Mouse (Mus musculus) testis, postnatal 10 days (tissue): ENCODE results near the gene Apbb2.
A peak's percentile ranks its signal among the peaks of the same experiment; 100 is the strongest.

Experiments
- DNase-seq: peaks from one replicate; pipeline ENCODE4 v3.0.0; 2021; ENCODE audit warnings: low spot score

Gene Apbb2

GRCm38 (mm10) chr5:66415033-66415697 lies 203.4 kb downstream of the Apbb2 start:
- DNase-seq: no peak

DNA sequence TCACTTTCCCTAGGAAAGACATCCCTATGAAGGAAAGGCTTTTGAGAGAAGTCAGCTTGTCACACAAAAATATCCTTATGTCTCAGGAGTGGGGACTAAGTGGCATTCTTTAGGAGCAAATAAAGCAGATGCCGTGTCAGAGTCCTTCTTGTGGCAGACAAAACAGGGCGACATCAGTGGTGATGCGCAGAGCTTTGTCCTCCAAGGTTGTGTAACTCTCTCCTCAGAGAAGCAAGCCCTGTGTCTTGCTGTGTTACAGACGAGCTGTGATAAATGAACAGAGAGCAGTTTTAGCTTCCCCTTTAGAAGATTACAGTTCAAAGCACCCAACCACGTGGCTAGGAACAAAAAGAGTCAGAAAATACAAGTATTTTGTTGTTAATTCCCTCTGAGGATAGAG lies 205.2 kb downstream of the Apbb2 start:
- DNase-seq: no peak

- no peak for DNase-seq
Measured at GRCm38 (mm10) chr5:66412821-66413220, 205.8 kb downstream of the Apbb2 start.

DNA sequence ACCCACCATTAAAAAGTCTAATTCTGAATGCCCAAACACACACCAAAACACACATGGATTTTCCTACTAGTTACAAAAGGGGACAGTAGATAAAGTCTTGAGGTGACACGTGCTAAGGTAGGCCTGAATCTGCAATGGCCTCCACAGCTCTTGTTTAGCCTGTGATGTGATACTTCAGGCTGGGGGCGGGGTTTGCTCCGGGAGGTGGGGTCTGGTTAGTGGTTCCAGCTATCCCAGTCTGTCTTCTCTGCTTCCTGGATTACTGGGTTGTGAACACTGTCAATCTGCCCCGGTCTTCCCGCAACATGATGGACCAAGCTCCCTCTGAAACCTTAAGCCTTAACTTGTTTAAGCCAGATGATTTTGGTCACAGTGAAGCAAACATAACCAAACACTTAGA lies 210.0 kb downstream of the Apbb2 start:
- DNase-seq: no peak

DNA sequence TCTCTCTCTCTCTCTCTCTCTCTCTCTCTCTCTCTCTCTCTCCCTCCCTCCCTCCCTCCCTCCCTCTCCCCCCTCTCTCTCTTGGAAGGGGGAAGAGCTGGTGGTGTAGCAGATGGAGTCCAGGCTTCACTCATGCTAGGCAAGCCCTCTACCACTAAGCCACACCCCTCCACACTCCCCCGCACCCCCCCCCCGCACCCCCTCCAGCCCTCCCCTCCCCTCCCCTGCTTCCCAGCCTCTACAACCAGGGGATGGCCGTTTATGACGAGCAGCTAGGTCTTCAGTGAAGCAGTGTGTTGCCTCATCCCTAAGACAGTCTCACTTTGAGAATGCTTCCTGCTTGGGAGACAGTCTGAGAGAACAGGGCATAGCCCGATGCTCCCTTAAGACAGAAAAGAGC lies 210.6 kb downstream of the Apbb2 start:
- DNase-seq: no peak

DNA sequence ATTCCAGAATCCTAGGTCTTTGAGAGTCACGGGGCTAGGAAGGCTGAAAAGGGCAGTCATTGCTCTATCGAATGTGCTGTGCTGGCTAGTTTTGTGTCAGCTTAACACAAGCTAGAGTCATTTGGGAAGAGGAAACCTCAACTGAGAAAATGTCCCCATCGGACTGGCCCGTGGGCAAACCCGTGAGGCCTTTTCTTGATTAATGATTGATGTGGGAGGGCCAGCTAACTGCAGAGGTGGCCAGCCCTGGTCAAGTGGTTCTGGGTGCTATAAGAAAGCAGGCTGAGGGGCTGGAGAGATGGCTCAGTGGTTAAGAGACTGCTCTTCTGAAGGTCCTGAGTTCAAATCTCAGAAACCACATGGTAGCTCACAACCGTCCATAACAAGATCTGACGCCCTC lies 212.2 kb downstream of the Apbb2 start:
- DNase-seq: no peak

- DNase-seq: no peak
Measured at GRCm38 (mm10) chr5:66405731-66406399, 212.7 kb downstream of the Apbb2 start.

- DNase-seq: no peak
Measured at GRCm38 (mm10) chr5:66405305-66405704, 213.3 kb downstream of the Apbb2 start.

DNA sequence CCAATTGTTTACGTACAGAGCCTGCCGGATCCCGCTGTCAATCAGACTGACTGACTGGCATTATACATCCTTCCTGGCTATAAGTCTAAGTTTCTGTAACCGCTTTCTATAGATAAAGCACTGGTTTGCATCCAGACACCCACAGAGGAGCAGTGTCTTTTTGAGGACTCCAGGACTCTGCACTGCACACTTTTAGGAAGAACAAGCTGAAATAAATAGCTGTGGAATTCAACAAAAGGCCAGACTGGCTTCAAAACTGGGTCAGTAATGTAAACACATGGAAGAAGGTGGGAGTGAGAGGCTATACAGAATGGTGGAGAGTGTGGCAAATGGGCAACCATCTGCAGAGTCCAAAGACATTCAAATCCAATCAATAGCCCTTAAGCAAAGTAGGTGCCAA lies 218.0 kb downstream of the Apbb2 start:
- DNase-seq: no peak

- DNase-seq: no peak
Measured at GRCm38 (mm10) chr5:66399264-66399620, 219.3 kb downstream of the Apbb2 start.

- no peak for DNase-seq
Measured at GRCm38 (mm10) chr5:66398530-66399263, 219.9 kb downstream of the Apbb2 start.

DNA sequence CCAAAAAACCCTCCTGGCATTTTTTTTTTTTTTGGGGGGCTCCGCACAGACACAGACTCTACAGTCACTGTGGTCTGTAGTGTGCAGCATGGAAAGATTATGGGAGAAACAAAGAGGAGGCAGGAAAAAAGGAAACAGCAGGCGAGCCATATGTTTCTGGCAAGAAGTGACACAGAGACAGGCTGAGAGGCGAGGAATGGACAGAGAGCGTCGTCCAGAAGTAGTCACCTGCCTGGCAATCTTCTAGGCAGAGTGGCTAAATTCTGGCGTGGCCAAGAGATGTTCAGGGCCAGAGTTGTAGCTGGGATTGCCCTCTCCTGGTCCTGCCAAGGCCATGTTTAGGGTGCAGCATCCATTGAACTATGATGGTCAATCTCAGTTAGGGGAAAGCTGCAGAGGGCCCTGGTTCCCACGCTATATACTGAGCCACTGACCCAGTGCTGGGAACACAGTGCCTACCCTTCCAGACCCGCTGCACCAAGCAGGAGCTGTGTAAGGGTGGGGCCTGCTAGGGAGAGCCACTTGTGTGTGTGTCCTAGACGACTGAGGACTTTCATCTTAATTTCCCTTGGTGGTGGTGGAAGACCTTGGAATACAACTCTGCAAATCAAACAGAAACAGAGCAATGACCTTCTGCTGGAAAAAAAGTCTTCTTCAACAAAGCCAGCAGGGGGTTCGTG lies 224.7 kb downstream of the Apbb2 start:
- no peak for DNase-seq

- DNase-seq: no peak
Measured at GRCm38 (mm10) chr5:66392861-66393529, 225.6 kb downstream of the Apbb2 start.

GRCm38 (mm10) chr5:66391771-66392170 lies 226.8 kb downstream of the Apbb2 start:
- DNase-seq: no peak

DNA sequence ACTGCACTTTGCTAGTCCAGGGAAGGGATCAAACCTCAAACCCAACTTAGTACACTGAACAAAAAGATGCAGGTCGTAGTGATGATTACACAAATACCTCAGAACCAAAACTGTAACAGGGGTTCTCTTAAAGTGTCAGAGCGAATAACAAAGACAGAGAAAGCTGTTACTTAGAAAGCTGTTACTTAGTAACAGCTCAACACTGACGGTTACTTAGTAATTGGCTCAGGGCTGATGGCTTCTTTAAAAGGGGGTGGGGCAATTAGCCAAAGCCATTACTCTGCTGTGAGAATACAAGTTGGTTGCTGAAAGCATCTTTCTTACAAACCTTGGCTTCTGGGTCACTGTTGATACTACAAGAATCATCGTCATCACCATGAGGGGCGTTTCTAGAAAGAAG lies 227.3 kb downstream of the Apbb2 start:
- no peak for DNase-seq

DNA sequence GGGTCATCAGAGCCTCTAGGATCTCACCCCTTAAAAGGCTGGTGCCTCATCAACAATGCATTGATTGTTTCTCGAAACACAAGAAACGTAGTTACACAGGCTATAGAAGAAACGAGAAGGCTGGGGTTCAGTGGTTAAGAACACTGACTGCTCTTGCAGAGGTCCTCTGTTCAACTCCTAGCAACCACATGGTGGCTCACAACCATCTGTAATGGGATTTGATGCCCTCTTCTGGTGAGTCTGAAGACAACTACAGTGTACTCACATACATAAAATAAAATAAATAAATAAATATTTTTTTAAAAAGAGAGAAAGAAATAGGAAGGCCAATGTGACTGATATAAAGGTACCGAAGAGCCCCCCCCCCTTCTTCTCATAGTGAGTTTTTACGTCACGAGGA lies 228.0 kb downstream of the Apbb2 start:
- DNase-seq: no peak

GRCm38 (mm10) chr5:66387481-66387880 lies 231.1 kb downstream of the Apbb2 start:
- no peak for DNase-seq

DNA sequence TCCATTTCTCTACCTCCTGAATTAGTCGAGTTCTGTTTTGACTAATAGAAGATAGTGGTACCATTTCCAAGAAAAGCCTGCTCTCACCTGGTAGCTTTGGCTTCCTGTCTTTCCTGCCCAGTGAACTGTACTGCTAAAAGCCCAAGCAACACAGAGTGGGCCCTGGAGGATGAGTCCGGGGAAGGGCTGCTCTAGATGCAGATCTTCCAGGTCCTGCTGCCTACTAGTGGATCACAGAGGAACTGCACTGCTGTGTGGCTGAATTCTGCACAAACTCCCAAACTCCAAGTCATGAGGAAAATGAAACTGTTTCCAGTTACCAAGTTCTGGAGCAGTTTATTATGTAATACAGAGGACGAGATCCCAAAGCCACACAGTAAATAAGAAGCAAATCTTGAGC lies 232.9 kb downstream of the Apbb2 start:
- DNase-seq: peak; percentile 68

- DNase-seq: no peak
Measured at GRCm38 (mm10) chr5:66384806-66385446, 233.7 kb downstream of the Apbb2 start.

DNA sequence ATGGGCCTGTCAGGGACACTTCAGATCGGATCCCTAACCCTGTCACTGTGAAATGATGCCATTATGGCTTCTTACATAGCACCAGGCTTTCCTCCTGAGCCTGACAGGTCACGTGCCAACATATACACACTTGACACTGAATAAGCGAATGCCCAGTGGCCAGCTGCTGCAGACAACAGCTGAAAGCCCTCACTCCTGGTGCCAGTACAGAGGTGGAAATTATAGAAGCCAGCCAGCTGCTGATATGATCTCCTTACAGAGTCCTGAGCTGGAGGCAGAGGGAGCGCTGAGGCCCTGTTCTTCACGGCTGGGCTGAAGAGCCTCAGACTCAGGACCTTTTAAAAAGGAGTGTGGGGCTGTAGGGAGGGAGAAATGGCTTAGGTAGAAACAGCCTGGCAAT lies 234.5 kb downstream of the Apbb2 start:
- DNase-seq: no peak

- DNase-seq: no peak
Measured at GRCm38 (mm10) chr5:66382111-66382510, 236.5 kb downstream of the Apbb2 start.

DNA sequence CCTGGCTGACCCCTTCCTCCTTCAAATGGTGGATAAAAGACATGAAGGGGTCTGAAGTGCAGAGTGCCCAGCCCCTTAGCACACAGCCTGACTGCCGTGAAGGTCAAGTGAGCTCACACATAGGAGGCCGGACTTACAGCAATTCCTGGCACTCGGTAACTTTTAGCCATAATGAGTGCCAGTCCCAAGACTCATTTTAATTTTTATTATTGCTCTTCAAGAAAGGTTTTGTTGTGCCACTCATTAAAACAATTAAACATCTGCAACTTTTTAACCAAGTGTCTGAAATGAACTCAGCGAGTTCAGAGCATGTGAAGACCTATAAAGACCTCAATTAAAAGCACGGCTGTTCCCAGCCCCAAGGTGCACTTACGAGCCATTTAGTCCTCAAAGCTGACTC lies 239.6 kb downstream of the Apbb2 start:
- DNase-seq: no peak
